Mouse (Mus musculus): ENCODE results near the gene Sgta. TPM values are rescaled to one million over a fixed set of nuclear protein-coding genes. Genes with fewer than 3 reads are reported as not detected.

Gene Sgta
- total and polyA plus RNA-seq, 3 experiments = 100 to 1,019 (median 152) TPM

DNA sequence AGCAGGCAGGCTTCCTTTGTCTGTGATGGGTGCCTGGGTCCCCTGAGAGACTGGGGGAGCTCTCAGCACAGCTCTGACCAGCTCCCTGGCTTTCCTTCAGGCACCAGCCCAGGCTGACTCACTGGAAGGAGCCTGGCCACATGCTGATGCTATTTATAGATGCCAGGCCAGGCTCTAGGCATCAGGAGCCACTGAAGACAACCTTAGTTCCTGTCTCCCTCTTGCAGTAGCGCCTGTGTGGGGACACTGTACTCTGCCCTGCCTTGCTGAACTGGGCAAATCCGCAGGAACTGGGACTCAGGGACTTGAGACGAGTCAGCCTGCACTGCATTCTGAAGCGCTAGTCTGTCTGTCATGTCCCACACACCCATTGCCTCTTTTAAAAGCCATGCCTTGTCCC is 32.6 kb downstream of the Sgta start:
- DNase-seq (ENCODE audit: low read depth, low spot score) = no peak
- H3K27ac ChIP-seq (ENCODE audit: control insufficient read depth, low read depth, low read length) = no peak overlapping the region
- TF ChIP-seq ZC3H11A (IDR thresholded peaks at IDR 0.05; ENCODE audit: low read depth, low read length) = no peak
- TF ChIP-seq ZKSCAN1 (IDR thresholded peaks at IDR 0.05; ENCODE audit: low read depth, low read length) = no peak
- no peak for TF ChIP-seq NELFE (IDR thresholded peaks at IDR 0.05; ENCODE audit: low read depth, low read length)
- no peak for TF ChIP-seq ZMIZ1 (IDR thresholded peaks at IDR 0.05; ENCODE audit: low read depth, low read length)
- TF ChIP-seq HCFC1 (IDR thresholded peaks at IDR 0.05; ENCODE audit: low read depth, low read length) = no peak
- TF ChIP-seq MXI1 (IDR thresholded peaks at IDR 0.05; ENCODE audit: low read depth, low read length) = no peak
- TF ChIP-seq ELF1 (IDR thresholded peaks at IDR 0.05; ENCODE audit: low read depth, low read length) = no peak
- TF ChIP-seq POLR2A (IDR thresholded peaks at IDR 0.05; ENCODE audit: control insufficient read depth in 1 of 2, insufficient read depth in 1 of 2, low read depth in 1 of 2, low read length in 2 of 2, poor library complexity in 1 of 2) = no peak
- H3K4me3 ChIP-seq (ENCODE audit: control insufficient read depth in 1 of 2, insufficient read depth in 1 of 2, low read depth in 2 of 2, low read length in 2 of 2) = no peak overlapping the region
- H3K9me3 ChIP-seq (replicated peaks; ENCODE audit: insufficient read depth, low read length) = no peaks in the 10 kb centered on the region
- H3K4me1 ChIP-seq (ENCODE audit: control insufficient read depth in 1 of 2, insufficient read depth in 2 of 2, low read length in 2 of 2) = no peaks in the 10 kb centered on the region
- no peaks in the 10 kb centered on the region for H3K79me2 ChIP-seq (ENCODE audit: control insufficient read depth, insufficient read depth, low read length, poor library complexity)
- no peaks in the 10 kb centered on the region for H3K27me3 ChIP-seq (ENCODE audit: control insufficient read depth in 1 of 2, insufficient read depth in 2 of 2, low read length in 2 of 2)
- H3K36me3 ChIP-seq (ENCODE audit: control insufficient read depth in 1 of 2, insufficient read depth in 2 of 2, low read length in 2 of 2) = no peaks in the 10 kb centered on the region
- no peak overlapping the region for H3K9ac ChIP-seq (ENCODE audit: control insufficient read depth, low read depth, low read length, poor library complexity, severe bottlenecking)

DNA sequence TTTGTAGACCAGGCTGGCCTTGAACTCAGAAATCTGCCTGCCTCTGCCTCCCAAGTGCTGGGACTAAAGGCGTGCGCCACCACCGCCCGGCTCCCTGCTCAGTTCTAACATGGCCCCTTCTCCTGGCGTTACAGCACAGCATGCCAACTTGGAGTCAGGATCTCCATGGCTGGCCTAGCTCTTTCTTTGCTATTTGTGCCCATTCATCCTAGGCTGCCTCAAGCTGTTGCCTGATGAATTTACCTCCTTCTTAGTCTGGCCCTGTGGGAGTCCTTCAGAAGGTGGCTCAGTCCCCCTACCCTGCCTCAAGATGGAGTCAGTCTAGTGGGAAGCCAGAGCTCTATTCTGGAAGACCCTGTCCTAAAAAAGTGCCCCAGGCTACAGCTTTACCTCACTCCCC is 33.1 kb downstream of the Sgta start:
- no peak for DNase-seq (ENCODE audit: low read depth, low spot score)
- H3K4me1 ChIP-seq (ENCODE audit: control insufficient read depth in 1 of 2, insufficient read depth in 2 of 2, low read length in 2 of 2) = no peaks in the 10 kb centered on the region
- no peaks in the 10 kb centered on the region for H3K27me3 ChIP-seq (ENCODE audit: control insufficient read depth in 1 of 2, insufficient read depth in 2 of 2, low read length in 2 of 2)
- H3K9ac ChIP-seq (ENCODE audit: control insufficient read depth, low read depth, low read length, poor library complexity, severe bottlenecking) = no peak overlapping the region
- no peak overlapping the region for H3K27ac ChIP-seq (ENCODE audit: control insufficient read depth, low read depth, low read length)
- TF ChIP-seq MYC (IDR thresholded peaks at IDR 0.05; ENCODE audit: low read depth, low read length) (no peak), MAZ (IDR thresholded peaks at IDR 0.05; ENCODE audit: low read depth, low read length) (no peak), NRF1 (IDR thresholded peaks at IDR 0.05; ENCODE audit: insufficient read depth, low read depth, low read length, poor library complexity, severe bottlenecking) (no peak), ETS1 (IDR thresholded peaks at IDR 0.05; ENCODE audit: low read depth, low read length) (no peak), SIN3A (IDR thresholded peaks at IDR 0.05; ENCODE audit: low read length) (no peak), CHD1 (IDR thresholded peaks at IDR 0.05; ENCODE audit: low read depth, low read length) (no peak), MAX (IDR thresholded peaks at IDR 0.05; ENCODE audit: low read length) (no peak), EP300 (IDR thresholded peaks at IDR 0.05; ENCODE audit: low read depth in 1 of 2, low read length in 2 of 2) (no peak), HCFC1 (IDR thresholded peaks at IDR 0.05; ENCODE audit: low read depth, low read length) (no peak), MXI1 (IDR thresholded peaks at IDR 0.05; ENCODE audit: low read depth, low read length) (no peak), MEF2A (IDR thresholded peaks at IDR 0.05; ENCODE audit: extremely low read depth, insufficient replicate concordance, low read depth, low read length, poor library complexity, severe bottlenecking) (no peak), MYB (IDR thresholded peaks at IDR 0.05; ENCODE audit: low read depth, low read length) (no peak), ZC3H11A (IDR thresholded peaks at IDR 0.05; ENCODE audit: low read depth, low read length) (no peak)
- H3K79me2 ChIP-seq (ENCODE audit: control insufficient read depth, insufficient read depth, low read length, poor library complexity) = no peaks in the 10 kb centered on the region
- H3K9me3 ChIP-seq (replicated peaks; ENCODE audit: insufficient read depth, low read length) = no peaks in the 10 kb centered on the region
- no peak overlapping the region for H3K4me3 ChIP-seq (ENCODE audit: control insufficient read depth in 1 of 2, insufficient read depth in 1 of 2, low read depth in 2 of 2, low read length in 2 of 2)
- H3K36me3 ChIP-seq (ENCODE audit: control insufficient read depth in 1 of 2, insufficient read depth in 2 of 2, low read length in 2 of 2) = no peaks in the 10 kb centered on the region

Data from MEL (cell line).